ENCODE assay signal across 16 mouse cellular contexts in genomic region chr9:111096419-111097326, GRCm38 (mm10).
"Had no signal": no experiment of that assay in that cellular context is flagged by ENCODE, and none has a peak within 500 bp of the region (broad histone marks: within the 10 kb centered on the region; RNA-seq: fewer than 3 reads in every experiment).

No protein-coding gene starts in this region.

- H3K9ac ChIP-seq: intestine, embryonic 15.5 days; liver, embryonic 13.5 days; midbrain, embryonic 13.5 days had no signal

- ATAC-seq: intestine, embryonic 15.5 days; midbrain, embryonic 13.5 days; midbrain, embryonic 16.5 days had no signal

- DNase-seq: kidney, adult 11 months; kidney, adult 9 months; kidney, postnatal 14 days; kidney, postnatal 4 days; layer of hippocampus, postnatal 36 days; liver, embryonic 13.5 days; lung, postnatal 10 days; thymus, adult 18-20 months; thymus, postnatal 14 days; thymus, postnatal 4 days had no signal

- H3K27me3 ChIP-seq: intestine, embryonic 15.5 days; liver, embryonic 13.5 days; midbrain, embryonic 13.5 days had no signal

- H3K36me3 ChIP-seq: intestine, embryonic 15.5 days; liver, embryonic 13.5 days; midbrain, embryonic 10.5 days; midbrain, embryonic 13.5 days had no signal

- H3K27ac ChIP-seq: intestine, embryonic 15.5 days; left cerebral cortex, adult 2 months; liver, embryonic 13.5 days; midbrain, embryonic 10.5 days; midbrain, embryonic 13.5 days had no signal

- H3K4me1 ChIP-seq: liver, embryonic 13.5 days; midbrain, embryonic 10.5 days; midbrain, embryonic 13.5 days had no signal

- H3K9me3 ChIP-seq: intestine, embryonic 15.5 days; liver, embryonic 13.5 days; megakaryocyte, embryonic 14.5 days; midbrain, embryonic 10.5 days; midbrain, embryonic 13.5 days had no signal

- H3K4me3 ChIP-seq: intestine, embryonic 15.5 days; left cerebral cortex, adult 2 months; liver, embryonic 13.5 days; megakaryocyte, embryonic 14.5 days; midbrain, embryonic 10.5 days; midbrain, embryonic 13.5 days had no signal

- H3K4me2 ChIP-seq: intestine, embryonic 15.5 days; liver, embryonic 13.5 days; midbrain, embryonic 13.5 days had no signal
